Mouse (Mus musculus) gastrocnemius, adult 8-10 months (tissue): ENCODE measurements around the gene Fgf6. TPM values are rescaled to one million over a fixed set of nuclear protein-coding genes. Genes with fewer than 3 reads are reported as not detected.

Experiments used
- DNase-seq, 2 experiments: peaks; one replicate each; pipeline ENCODE4 v3.0.0; 2022; ENCODE audit warnings: low spot score in 2 of 2
- total RNA-seq, 4 experiments: library from RNA; stranded (reverse); gene quantifications; 2 replicates each; pipeline ENCODE4 v1.2.4; 2022

Fgf6 gene
- 1 to 10 TPM; 2.9 to 4.0 (median 3.2) TPM for total RNA-seq

- peak; percentile 60 to 74 for DNase-seq
These were observed at the start of gene Fgf6 for GRCm38 (mm10) chr6:127014906-127015770. Gene Fgf6 (plus strand): TSS chr6:127015586.

DNA sequence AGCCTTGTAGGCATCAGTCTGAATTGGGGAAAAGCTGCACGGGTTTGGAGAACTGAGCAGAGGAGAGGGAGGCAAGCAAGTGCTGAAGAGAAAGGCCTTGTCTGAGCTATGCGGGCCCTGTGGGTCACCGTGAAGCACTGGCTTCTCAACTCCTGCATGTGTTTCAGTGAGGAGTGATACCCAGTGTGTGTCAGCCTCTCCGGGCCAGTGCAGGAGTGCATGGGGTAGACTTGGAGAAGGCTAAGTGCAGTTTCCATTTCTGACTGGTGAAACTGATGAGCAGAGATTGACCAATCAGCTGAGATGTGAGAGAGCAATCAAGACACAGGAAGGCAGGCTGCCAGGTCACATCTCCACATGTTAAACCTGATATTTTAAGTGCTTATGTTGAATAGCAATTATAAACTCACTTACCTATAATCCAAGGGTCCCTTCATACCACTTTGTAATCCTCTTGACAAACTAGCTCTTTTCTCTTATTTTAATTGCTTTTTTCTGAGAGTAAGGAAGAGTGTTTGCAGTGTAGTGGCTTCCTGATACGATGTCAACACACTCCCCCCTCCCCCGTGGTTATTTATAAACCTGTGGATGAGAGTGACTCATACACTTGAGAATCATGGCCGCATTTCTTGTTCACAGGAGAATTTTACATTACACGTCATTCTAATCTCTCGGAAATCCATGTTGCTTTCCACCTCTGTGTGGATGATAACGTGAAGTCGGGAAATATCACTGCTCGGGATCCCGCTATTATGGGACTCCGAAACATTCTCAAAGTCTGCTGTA, 49.0 kb upstream of the Fgf6 start:
- DNase-seq = no peak

DNA sequence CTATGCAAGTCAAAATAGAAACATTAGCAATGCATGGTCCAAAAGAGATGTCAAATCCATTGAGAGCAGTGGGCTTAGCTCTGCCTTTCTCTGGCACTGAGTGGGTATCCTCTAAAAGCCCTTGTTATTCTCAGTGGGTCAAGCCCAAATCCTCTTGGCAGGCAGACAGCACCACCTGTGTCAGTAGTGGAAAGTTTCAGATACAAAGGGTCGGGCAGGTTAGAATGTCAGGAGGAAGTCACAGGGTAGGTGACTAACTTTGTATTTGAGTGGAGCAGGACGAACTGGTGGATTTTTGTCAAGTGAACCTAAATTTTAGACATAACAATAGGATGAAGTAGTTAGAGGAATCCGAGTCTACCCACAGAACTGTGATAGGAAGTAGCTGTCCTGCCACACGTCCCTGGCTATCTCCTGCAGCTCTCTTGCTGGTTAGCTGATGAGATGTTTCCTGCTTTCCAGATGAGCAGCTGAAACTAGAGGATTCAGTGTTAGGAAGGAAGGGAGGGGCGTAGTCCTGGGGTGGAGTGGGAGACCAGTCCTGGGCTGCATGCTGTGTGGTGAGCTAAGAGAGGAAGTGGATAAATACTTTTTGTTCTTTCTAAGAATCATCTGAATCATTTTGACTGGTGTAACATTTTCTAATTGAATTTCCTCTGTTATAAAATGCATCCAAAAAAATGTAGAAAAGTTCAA, 33.7 kb upstream of the Fgf6 start:
- DNase-seq = no peak

DNA sequence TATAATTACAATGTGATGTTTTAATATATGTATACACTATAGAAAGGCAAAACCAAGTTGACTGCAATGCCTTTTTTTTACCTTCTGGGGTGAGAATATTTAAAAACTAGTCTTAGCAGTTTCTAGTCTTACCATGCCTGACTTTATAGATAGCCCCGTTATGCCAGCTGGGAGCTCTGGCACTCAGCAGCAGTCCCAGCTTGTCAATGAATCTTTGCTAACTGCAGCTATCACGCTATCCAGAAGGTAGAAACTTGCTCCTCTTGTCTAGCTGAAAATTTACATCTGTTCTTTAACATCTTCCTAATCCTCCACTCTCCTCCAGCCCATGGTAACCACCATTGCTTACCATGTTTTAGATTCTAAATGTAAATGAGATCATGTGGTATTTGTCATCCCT, 21.7 kb upstream of the Fgf6 start:
- no peak for DNase-seq

DNA sequence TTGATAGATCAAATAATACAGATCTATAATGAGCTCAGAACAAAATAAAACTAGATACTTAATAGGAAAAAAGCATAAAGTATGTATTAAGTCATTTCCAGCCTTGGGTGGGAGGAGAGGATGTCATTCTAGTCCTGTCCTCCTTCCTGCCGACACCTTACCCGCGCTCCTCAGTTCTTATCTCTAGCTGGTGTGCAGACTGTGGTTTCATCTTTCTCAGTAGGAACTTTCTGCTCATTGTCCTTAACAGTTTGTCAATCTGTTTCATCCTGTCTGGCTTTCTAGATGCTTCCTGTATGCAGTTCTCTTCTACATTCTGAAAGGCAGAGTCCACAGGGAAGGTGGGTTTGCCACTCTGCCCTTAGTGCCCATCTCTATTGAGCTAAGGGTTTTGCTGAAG, 19.9 kb upstream of the Fgf6 start:
- DNase-seq = no peak

DNA sequence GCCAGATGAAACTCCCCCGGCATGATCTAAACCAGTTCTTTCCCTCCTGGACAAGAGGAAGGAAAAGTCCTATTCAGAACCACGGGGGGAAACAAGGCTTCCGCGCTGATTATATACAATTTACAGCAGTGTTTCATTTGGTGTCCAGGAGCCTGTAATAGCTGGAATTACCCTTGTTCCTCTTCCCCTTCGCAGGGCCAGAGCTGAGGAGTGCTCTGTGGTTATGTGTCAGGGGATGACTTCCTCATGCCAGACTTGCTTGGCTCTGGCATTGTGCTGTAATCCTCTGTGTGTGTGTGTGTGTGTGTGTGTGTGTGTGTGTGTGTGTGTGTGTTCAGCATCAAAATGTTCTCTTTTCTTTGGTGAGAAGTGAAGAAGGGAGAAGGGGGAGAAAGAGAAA, 19.0 kb upstream of the Fgf6 start:
- DNase-seq = no peak

DNA sequence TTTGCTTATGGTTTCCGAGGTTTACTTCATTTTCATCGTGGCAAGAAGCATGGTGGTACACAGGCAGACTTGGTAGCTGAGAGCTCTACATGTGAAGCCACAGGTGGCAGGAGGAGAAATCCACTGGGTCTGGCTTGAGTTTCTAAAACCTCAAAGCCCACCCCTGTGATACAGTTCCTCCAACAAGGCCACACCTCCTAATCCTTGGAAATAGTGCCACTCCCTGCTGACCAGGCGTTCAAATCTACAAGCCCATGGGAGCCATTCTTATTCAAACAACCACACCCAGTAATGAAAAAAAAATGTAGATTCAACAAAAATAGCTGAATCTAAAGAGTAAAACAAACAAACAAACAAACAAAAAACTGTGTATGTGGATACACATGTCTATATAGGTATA, 9.7 kb upstream of the Fgf6 start:
- DNase-seq = no peak

DNA sequence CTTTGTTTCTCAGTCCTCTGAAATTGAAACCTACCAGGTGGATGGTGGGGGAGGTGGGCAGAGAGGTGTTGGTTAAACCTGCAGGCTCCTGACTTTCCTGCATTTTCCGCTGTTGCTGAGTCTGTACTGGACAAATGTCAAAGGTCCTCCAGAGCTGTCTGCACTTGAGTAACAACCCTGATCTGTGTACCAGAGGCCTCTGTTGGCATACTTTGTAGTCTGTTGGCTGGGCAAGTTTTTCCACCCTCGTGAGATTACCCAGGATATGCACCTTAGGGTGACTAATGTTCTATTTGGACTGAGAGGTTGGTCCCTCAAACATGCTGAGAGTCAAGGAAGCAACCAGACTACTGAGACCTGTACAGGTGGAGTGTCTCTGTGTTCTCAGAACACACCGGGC, 8.8 kb upstream of the Fgf6 start:
- no peak for DNase-seq

- peak; percentile 29 to 67 for DNase-seq
These were observed 5.4 kb upstream of the Fgf6 start for GRCm38 (mm10) chr6:127010021-127010420.

- no peak for DNase-seq
These were observed 3.3 kb upstream of the Fgf6 start for GRCm38 (mm10) chr6:127011947-127012535.

GRCm38 (mm10) chr6:127019254-127019653, 3.9 kb downstream of the Fgf6 start:
- no peak for DNase-seq

DNA sequence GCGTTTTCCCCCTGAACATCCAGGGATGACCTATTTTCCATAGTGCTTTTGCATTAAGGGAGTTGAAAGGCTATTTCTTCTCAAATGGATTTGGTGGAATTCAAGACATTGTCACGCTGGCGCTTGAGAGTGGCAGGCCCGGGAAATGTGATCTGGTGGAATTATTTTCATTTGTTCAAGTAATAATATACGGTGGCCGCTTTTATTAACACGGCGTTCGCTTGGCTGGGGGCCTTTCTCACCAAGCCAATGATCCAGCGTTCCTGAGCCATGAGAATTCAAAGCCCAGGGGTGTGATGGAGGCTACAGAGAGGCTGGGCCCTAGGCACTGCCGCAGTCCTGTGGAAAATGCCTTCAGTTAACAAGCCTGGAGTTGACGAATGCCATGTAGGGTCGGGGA, 5.0 kb downstream of the Fgf6 start:
- no peak for DNase-seq

GRCm38 (mm10) chr6:127024836-127025235, 9.4 kb downstream of the Fgf6 start:
- DNase-seq = peak; percentile 75 to 81

GRCm38 (mm10) chr6:127034760-127035159, 19.4 kb downstream of the Fgf6 start:
- DNase-seq = no peak

GRCm38 (mm10) chr6:127044909-127045308, 29.5 kb downstream of the Fgf6 start:
- DNase-seq = no peak

DNA sequence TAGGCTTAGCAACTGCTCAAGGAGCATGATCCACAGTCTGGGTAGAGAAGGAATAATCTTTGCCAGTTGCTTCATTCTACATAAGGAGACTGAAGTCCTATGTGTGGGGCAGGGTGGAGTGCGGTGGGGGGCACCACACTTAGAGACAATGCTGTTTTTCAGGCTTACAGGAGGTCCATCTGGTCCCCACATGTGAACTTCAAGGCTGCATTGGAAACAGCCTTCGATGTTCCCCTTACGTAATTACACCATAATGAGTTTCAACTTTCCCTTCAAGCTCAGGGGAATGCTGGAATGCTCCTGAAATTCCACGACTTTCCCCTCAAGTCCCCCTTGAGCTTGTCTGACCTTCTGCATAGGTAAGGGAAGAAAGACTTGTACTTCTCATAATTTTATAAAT, 35.5 kb downstream of the Fgf6 start:
- DNase-seq = no peak

GRCm38 (mm10) chr6:127056990-127057588, 41.7 kb downstream of the Fgf6 start:
- DNase-seq = no peak

GRCm38 (mm10) chr6:127059975-127060374, 44.6 kb downstream of the Fgf6 start:
- DNase-seq = no peak

- no peak for DNase-seq
These were observed 48.5 kb downstream of the Fgf6 start for GRCm38 (mm10) chr6:127063915-127064314.

- DNase-seq = no peak
These were observed 49.4 kb downstream of the Fgf6 start for GRCm38 (mm10) chr6:127064815-127065214.

- DNase-seq = no peak
These were observed 57.4 kb downstream of the Fgf6 start, which contains the start of gene Fgf23 for GRCm38 (mm10) chr6:127072817-127073216. Gene Fgf23 (plus strand): TSS chr6:127072902.
